Mouse (Mus musculus): ENCODE results near the gene Stip1. TPM values are rescaled to one million over a fixed set of nuclear protein-coding genes. Genes with fewer than 3 reads are reported as not detected.

Stip1 gene
- polyA plus RNA-seq, 1 experiment from 2014 or later, result 245 TPM

- Histone ChIP-seq H3K4me2 (replicated peaks) (0 out of 2 replicates have a peak overlapping the region, but pooled peaks have one; percentile 34), H3K9ac (replicated peaks) (peak overlapping the region; percentile 43; the same call in 1 of the 2 replicates), H3K36me3 (no peaks in the 10 kb centered on the region), H3K4me3 (no peak overlapping the region), H3K27me3 (no peaks in the 10 kb centered on the region), H3K9me3 (no peaks in the 10 kb centered on the region), H3K4me1 (peaks cover 78% of the 10 kb centered on the region), H3K27ac (replicated peaks) (no peak overlapping the region)
- no peak for ATAC-seq (replicated peaks)
- WGBS, result 20% methylated on average over 4 of the region's 4 CpGs
These were observed 31.0 kb upstream of the Stip1 start for GRCm38 (mm10) chr19:7070775-7071174.

- ATAC-seq (replicated peaks), result no peak
- H3K9ac ChIP-seq (replicated peaks), result peak overlapping the region; percentile 43
- WGBS, result 4% methylated on average over 33 of the region's 35 CpGs
These were observed 30.3 kb upstream of the Stip1 start for GRCm38 (mm10) chr19:7069781-7070763.

GRCm38 (mm10) chr19:7068661-7069531, 29.1 kb upstream of the Stip1 start:
- 29% methylated on average over 11 of the region's 11 CpGs for WGBS
- peak overlapping the region; percentile 74 for H3K27ac ChIP-seq (replicated peaks)
- H3K9me3 ChIP-seq, result no peaks in the 10 kb centered on the region
- H3K4me2 ChIP-seq (replicated peaks), result peak overlapping the region; percentile 27; the same call in 1 of the 2 replicates
- H3K4me3 ChIP-seq, result no peak overlapping the region
- H3K36me3 ChIP-seq, result no peaks in the 10 kb centered on the region
- no peak for ATAC-seq (replicated peaks)
- peak overlapping the region; percentile 19; the same call in 1 of the 2 replicates for H3K9ac ChIP-seq (replicated peaks)
- peaks cover 72% of the 10 kb centered on the region for H3K4me1 ChIP-seq
- no peaks in the 10 kb centered on the region for H3K27me3 ChIP-seq

More at GRCm38 (mm10) chr19:7069781-7070763, 30.3 kb upstream of the Stip1 start:
- H3K27me3 ChIP-seq, result no peaks in the 10 kb centered on the region
- peaks cover 79% of the 10 kb centered on the region for H3K4me1 ChIP-seq
- no peaks in the 10 kb centered on the region for H3K36me3 ChIP-seq
- H3K9me3 ChIP-seq, result no peaks in the 10 kb centered on the region
- H3K4me2 ChIP-seq (replicated peaks), result peak overlapping the region; percentile 34
- H3K27ac ChIP-seq (replicated peaks), result peak overlapping the region; percentile 36; the same call in 1 of the 2 replicates
- H3K4me3 ChIP-seq, result no peak overlapping the region

GRCm38 (mm10) chr19:7068136-7068535, 28.4 kb upstream of the Stip1 start:
- H3K4me1 ChIP-seq, result peaks cover 64% of the 10 kb centered on the region
- peak overlapping the region; percentile 13; the same call in 1 of the 2 replicates for H3K9ac ChIP-seq (replicated peaks)
- no peaks in the 10 kb centered on the region for H3K27me3 ChIP-seq
- no peaks in the 10 kb centered on the region for H3K9me3 ChIP-seq
- H3K36me3 ChIP-seq, result no peaks in the 10 kb centered on the region
- H3K27ac ChIP-seq (replicated peaks), result peak overlapping the region; percentile 74
- WGBS, result under 1% methylated on average over 14 of the region's 14 CpGs
- H3K4me2 ChIP-seq (replicated peaks), result peak overlapping the region; percentile 27
- H3K4me3 ChIP-seq, result no peak overlapping the region
- peak; percentile 44 for ATAC-seq (replicated peaks)

- H3K27me3 ChIP-seq, result no peaks in the 10 kb centered on the region
- ATAC-seq (replicated peaks), result no peak
- no peaks in the 10 kb centered on the region for H3K9me3 ChIP-seq
- WGBS, result 50% methylated on average over 20 of the region's 20 CpGs
- H3K27ac ChIP-seq (replicated peaks), result no peak overlapping the region; the same call in none of the 2 replicates
- H3K4me1 ChIP-seq, result peaks cover 58% of the 10 kb centered on the region
- no peak overlapping the region for H3K4me3 ChIP-seq
- peak overlapping the region; percentile 13; the same call in 1 of the 2 replicates for H3K9ac ChIP-seq (replicated peaks)
- H3K36me3 ChIP-seq, result no peaks in the 10 kb centered on the region
- H3K4me2 ChIP-seq (replicated peaks), result no peak overlapping the region
These were observed 27.7 kb upstream of the Stip1 start for GRCm38 (mm10) chr19:7067344-7068050.

GRCm38 (mm10) chr19:7066828-7067342, 27.1 kb upstream of the Stip1 start:
- Histone ChIP-seq H3K27me3 (no peaks in the 10 kb centered on the region), H3K4me2 (replicated peaks) (no peak overlapping the region), H3K4me1 (peaks cover 53% of the 10 kb centered on the region), H3K4me3 (no peak overlapping the region), H3K27ac (replicated peaks) (peak overlapping the region; percentile 72), H3K9ac (replicated peaks) (no peak overlapping the region), H3K36me3 (no peaks in the 10 kb centered on the region), H3K9me3 (no peaks in the 10 kb centered on the region)
- 45% methylated on average over 8 of the region's 8 CpGs for WGBS
- ATAC-seq (replicated peaks), result no peak

GRCm38 (mm10) chr19:7066034-7066827, 26.5 kb upstream of the Stip1 start:
- Histone ChIP-seq H3K9me3 (no peaks in the 10 kb centered on the region), H3K4me1 (peaks cover 53% of the 10 kb centered on the region), H3K27me3 (no peaks in the 10 kb centered on the region), H3K4me2 (replicated peaks) (0 out of 2 replicates have a peak overlapping the region, but pooled peaks have one; percentile 0), H3K9ac (replicated peaks) (0 out of 2 replicates have a peak overlapping the region, but pooled peaks have one; percentile 30), H3K4me3 (no peak overlapping the region), H3K27ac (replicated peaks) (peak overlapping the region; percentile 72), H3K36me3 (no peaks in the 10 kb centered on the region)
- no peak for ATAC-seq (replicated peaks)
- 18% methylated on average over 15 of the region's 15 CpGs for WGBS

GRCm38 (mm10) chr19:7064571-7064970, 24.8 kb upstream of the Stip1 start:
- 0% methylated on average over 3 of the region's 3 CpGs for WGBS
- Histone ChIP-seq H3K27me3 (no peaks in the 10 kb centered on the region), H3K27ac (replicated peaks) (no peak overlapping the region), H3K4me1 (peaks cover 39% of the 10 kb centered on the region), H3K4me2 (replicated peaks) (no peak overlapping the region), H3K9me3 (no peaks in the 10 kb centered on the region), H3K9ac (replicated peaks) (no peak overlapping the region), H3K36me3 (no peaks in the 10 kb centered on the region), H3K4me3 (no peak overlapping the region)
- ATAC-seq (replicated peaks), result peak; percentile 69

GRCm38 (mm10) chr19:7062916-7063315, 23.1 kb upstream of the Stip1 start:
- Histone ChIP-seq H3K36me3 (no peaks in the 10 kb centered on the region), H3K27ac (replicated peaks) (no peak overlapping the region), H3K4me1 (peaks cover 26% of the 10 kb centered on the region), H3K9ac (replicated peaks) (no peak overlapping the region), H3K27me3 (no peaks in the 10 kb centered on the region), H3K4me3 (no peak overlapping the region), H3K9me3 (no peaks in the 10 kb centered on the region), H3K4me2 (replicated peaks) (no peak overlapping the region)
- no peak for ATAC-seq (replicated peaks)
- 89% methylated on average over 8 of the region's 8 CpGs for WGBS

- H3K9me3 ChIP-seq, result no peaks in the 10 kb centered on the region
- H3K27ac ChIP-seq (replicated peaks), result no peak overlapping the region
- H3K4me3 ChIP-seq, result no peak overlapping the region
- no peak overlapping the region for H3K4me2 ChIP-seq (replicated peaks)
- peaks cover 26% of the 10 kb centered on the region for H3K4me1 ChIP-seq
- H3K9ac ChIP-seq (replicated peaks), result no peak overlapping the region
- 90% methylated on average over 5 of the region's 5 CpGs for WGBS
- H3K27me3 ChIP-seq, result no peaks in the 10 kb centered on the region
- H3K36me3 ChIP-seq, result no peaks in the 10 kb centered on the region
- no peak for ATAC-seq (replicated peaks)
These were observed 22.3 kb upstream of the Stip1 start for GRCm38 (mm10) chr19:7062110-7062509.

Data from forebrain, embryonic 15.5 days (tissue).